Mouse (Mus musculus) frontal cortex, postnatal 10 days (tissue): Measurements from ENCODE around the gene Thap11.

Source experiments
- DNase-seq, 2 experiments: peaks; one replicate each; pipeline ENCODE4 v3.0.0; 2022; ENCODE audit warnings: low spot score in 2 of 2, mixed read lengths in 1 of 2

Thap11 gene

DNA sequence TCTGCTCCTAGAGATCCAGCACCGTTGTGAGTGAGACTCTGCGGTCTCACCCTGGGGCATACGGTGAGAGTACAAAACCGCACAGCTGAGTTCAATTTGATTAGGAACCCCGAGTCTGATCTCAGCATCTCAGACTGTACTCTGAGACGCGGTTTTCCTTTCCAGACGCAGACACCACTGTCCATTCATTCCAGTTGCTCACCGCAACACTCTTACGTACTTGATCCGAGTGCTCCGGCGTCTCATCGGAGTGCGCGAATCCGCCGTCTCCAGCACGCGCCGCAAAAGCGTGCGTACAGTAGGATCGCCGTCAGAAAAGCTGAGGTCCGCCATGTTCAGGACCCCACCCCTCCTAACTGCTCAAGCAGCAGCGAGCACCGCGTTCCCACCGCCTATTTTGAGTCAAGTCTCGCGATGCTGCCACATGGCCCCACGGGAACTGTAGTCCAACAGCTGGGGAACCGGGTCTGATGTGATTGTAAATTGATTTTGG, 3.2 kb upstream of the Thap11 start:
- peak; percentile 87 to 89 for DNase-seq

DNA sequence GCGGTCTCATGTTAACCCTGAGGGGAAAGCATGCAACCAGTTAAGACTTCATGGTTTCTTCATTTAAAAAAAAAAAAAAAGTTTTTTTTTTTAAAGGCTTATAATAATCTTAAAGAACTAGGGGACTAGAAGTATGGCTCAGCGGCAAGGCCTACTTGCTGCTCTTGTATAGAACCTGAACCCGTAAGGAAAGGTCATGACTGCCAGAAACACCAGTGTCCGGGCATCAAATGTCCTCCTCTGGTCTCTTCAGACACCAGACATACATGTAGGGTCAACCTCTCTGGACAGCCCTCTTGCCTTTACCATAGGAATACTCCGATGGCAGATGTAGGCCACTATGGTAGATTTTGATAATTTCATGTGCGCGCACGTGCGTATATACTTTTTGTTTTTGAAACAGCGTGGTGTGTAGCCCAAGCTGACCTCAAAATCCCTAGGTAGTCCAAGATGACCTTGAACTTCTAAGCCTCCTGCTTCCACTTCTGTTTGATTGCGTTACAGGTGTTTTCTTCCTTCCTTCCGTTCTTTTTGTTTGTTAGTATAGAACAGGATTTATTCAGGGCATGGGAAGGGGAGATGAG, 2.7 kb upstream of the Thap11 start:
- DNase-seq = no peak

DNA sequence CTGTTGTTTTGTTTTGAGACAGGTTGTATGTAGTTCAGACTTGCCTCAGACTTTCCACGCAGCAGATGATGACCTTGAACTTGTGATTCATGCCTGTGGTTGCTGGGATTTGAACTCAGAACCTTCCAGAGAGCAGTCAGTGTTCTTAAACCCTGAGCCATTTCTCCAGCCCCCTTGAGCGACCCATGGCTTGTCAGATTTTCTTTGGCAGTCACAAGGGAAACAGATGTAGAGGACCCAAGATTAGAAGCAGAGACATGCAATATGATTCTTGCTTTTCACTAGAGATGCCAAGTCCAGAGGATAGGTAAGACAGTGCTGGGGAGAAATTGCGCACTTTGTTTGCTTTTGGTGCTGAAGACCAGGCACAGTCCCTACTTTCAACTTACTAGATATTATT, 1.8 kb upstream of the Thap11 start, which contains the start of gene Cenpt:
Cenpt (minus strand) TSS at position 101 of the 400 bp plus-strand sequence.
- no peak for DNase-seq

DNA sequence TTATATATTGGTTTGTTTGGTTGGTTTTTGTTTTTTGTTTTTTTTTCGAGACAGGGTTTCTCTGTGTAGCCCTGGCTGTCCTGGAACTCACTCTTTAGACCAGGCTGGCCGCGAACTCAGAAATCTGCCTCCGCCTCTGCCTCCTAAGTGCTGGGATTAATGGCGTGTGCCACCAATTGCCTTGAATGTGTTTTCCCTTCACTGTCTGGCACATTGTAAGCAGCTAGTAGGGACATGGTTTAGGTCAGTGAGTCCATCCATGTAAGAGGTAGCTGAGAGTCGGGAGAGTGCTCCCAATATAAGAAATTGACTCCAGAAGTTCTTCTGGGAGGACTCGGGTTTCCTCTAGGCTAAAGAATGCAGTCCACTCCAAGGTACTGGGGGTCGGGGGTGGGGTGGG, 629 bp upstream of the Thap11 start:
- DNase-seq = no peak

DNA sequence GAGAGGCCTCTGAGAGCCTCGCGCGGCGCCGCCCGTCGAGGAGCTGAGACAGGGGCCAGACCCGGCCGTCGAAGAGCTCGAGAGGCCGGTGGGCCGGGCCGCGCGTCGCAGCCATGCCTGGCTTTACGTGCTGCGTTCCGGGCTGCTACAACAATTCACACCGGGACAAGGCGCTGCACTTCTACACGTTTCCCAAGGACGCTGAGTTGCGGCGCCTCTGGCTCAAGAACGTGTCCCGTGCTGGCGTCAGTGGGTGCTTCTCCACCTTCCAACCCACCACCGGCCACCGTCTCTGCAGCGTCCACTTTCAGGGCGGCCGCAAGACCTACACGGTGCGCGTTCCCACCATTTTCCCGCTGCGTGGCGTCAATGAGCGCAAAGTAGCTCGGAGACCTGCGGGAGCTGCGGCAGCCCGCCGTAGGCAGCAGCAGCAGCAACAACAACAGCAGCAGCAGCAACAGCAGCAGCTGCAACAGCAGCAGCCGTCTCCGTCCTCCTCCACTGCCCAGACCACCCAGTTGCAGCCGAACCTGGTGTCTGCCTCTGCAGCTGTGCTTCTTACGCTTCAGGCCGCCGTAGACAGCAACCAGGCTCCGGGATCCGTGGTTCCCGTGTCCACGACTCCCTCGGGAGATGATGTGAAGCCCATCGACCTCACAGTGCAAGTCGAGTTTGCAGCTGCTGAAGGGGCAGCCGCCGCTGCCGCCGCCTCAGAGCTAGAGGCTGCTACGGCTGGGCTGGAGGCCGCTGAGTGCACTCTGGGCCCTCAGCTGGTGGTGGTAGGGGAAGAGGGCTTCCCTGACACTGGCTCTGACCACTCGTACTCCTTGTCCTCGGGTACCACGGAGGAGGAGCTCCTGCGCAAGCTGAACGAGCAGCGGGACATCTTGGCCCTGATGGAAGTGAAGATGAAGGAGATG, 576 bp downstream of the Thap11 start:
- peak in 1 of 2 experiments; percentile 67 for DNase-seq

DNA sequence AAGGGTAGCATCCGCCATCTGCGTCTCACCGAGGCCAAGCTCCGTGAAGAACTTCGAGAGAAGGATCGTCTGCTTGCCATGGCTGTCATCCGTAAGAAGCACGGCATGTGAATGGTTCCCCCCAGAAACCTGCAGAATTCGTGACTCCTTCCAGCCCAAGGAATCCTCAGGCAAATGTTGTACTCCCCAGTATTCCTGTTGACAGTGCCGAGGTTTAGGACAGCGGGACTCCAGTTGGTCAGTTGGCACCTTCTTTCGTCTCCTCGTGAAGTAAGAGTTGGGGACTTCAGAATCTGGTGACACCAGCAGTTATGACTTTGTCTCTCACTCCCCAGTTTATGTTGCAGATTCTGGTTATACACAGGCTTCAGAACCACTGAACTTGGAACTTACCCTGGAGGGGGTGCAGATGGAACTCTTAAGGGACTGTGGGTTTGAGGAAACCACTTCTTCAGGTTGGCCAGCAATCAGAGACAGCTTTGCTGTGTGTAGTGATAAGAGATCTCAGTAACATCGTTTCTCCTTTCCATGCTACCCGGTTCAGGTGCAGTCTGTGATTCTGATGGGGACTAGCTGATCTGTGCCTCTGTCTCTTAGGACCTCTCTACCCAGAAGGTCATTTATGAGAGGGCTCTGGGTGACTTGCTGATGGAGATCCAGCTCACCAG, 1.4 kb downstream of the Thap11 start:
- DNase-seq = no peak

DNA sequence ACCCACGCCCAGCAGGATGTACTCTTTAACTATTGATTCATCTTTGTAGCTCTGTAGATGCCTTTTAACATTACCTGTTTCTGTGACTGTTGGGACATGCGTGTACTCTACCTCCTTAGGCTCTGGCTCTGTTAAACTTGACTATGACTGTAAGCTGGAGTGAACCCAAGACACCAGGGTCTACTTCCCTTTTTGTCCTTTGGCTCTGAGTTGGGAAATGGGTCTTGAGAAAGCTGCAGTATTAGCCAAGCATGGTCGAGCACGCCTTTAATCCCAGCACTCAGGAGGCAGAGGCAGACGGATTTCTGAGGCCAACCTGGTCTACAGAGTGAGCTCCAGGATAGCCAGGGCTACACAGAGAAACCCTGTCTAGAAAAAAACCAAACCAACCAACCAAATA, 3.6 kb downstream of the Thap11 start:
- no peak for DNase-seq

DNA sequence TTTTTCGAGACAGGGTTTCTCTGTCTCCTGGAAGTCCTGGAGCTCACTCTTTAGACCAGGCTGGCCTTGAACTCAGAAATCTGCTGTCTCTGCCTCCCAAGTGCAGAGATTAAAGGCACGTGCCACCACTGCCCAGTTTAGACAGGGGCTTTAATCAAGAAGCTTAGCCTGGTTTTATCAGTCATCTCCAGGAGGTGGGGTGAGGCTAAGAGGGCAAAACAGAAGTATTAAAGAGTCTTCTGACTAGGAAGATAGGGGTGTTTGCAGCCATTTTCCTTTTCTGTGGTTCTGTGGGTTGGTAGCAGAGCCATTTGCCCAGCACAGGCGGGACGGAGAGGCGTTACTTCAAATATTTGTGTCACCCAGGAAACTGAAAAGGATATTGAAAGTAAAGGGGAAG, 4.4 kb downstream of the Thap11 start:
- no peak for DNase-seq

DNA sequence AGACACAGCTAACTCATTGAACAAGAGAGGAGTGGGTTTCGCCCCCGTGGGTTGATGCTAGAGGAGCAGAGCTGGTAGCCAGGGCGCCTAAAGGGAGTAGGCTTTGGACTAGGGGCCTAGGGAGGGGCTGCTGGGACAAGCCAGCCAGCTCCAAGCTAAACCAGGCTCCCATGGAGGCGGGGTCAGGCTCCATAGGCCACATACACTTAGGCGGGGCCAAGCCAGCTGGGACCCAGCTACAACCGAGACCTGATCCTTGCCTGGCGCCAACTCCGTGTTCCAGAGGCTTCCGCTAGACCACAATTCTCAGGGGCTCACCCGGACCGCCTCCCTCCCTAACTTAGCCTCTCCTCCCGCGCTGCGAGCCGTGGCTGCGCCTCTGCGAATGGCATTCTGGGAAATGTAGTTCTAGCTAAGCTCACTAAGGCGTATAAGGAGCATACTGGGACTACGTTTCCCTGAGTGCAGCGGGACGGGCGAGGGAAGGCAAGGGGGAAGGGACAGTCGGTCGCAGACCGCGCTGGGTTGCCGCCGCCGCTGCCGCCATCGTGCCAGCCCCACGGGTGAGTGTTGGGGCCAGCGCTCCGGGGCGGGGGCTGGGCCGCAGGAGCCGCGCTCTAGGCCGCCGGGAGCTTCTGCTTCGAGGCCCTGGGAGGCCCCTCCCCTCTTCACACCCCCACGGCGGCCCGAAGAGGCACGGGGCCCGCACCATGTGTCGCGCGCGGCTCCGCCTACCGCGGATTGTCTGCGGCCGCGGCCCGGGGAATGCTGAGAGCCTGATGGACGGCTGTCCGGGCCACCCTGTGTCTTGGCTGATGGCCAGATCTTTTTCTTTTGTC, 5.4 kb downstream of the Thap11 start, which contains the start of gene Nutf2:
Nutf2 (plus strand) TSS at position 438 of the 839 bp plus-strand sequence.
- peak; percentile 91 to 94 for DNase-seq

DNA sequence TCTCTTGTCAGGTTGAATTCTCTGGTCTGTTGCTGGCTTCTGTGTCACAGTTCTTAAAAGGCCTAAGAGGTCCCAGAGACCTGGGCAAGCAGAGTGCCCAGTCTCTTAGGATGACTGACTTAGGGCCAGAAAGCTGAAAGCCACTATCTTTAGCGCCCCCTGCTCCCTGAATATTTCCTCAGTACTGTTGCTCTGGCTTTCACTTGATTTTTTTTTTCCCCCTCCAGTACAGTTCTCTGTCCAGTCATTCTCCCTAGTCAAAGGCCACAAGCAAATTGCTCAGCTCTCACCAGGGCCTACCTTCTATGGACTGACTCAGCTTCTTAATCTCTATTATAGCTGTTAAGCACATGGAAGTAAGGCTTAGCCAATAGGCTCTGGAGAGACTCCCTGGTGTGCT, 7.0 kb downstream of the Thap11 start:
- peak in 1 of 2 experiments; percentile 20 for DNase-seq

DNA sequence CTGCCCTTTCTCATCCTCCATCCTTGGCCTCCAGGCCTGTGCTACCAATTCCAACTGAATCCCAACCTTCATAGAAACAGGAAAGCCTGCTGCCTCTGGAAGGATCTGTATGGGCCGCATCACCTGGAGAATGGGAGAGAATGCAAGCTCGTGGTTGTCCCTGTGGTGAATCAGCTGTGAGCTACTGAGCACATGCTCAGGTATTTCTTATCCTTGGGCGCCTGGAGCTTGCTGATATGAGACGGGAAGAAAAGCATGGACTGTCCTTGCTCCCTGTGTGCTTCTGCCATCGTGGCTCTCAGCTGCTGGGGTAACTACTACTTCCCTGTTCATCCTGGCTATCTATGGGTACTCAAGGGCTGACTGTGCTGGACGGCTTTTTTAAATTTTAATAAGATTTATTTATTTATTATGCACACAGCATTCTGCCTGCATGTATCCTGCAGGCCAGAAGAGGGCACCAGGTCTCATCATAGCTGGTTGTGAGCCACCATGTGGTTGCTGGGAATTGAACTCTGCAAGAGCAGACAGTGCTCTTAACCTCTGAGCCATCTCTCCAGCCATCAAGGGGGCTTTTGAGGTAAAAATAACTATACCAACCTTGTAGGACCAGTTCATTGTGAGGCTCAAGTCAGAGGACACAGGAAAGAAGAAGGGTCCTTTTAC, 11.6 kb downstream of the Thap11 start:
- no peak for DNase-seq

DNA sequence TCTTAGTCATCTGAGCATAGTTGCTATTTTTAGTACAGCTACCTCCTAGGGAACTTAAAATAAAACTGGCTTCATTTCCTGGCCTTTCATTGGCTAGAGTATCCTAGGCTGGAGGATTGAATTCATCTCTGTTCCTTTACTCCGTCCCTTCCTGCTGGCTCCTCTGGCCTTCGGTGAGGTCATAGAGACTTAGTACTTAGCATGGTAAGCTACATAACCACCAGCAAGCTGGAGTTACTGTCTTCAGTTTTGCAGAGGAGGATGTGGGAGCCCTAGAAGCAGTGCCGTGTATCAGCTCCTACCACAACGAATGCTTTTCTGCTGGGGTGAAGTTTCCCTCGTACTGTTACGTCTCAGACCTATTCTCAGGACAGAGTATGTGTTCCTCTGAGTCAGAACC, 19.4 kb downstream of the Thap11 start:
- no peak for DNase-seq

DNA sequence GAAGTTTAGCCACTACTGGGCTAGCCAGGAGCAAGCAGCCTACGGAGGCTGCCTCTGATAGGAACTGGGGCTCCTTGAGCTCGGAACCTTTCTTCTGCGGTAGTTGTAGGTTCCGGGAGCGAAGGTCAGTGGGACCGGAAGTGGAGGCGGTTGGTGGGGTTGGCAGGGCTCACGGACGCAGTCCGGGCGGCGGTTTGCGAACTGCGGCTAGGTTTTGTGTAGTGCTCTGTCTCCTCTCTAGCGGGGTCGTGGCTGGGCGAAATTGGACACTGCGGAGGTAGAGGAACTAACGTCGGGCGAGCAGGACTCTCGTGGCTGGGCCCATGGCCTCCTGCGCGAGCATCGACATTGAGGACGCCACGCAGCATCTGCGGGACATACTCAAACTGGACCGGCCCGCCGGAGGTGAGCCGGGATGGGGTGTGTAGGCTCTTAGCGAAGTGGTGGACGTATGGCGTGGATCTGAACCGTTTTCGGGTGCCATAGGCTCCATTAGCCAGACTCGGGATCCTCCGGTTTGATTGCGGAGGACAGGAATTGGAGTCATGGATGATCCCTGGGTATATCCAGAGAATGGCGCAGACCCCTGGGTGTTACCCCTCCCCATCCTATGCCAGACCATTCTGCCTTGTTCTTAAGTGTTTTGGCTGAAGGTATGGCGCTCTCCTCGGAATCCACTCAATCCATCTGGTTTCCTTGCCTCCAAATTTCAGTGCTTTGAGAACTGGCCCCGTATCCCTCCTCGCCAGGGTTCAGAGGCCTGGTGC, 26.0 kb downstream of the Thap11 start, which contains the start of gene Edc4:
Edc4 (plus strand) TSS at position 128 of the 767 bp plus-strand sequence.
- peak; percentile 72 to 85 for DNase-seq

DNA sequence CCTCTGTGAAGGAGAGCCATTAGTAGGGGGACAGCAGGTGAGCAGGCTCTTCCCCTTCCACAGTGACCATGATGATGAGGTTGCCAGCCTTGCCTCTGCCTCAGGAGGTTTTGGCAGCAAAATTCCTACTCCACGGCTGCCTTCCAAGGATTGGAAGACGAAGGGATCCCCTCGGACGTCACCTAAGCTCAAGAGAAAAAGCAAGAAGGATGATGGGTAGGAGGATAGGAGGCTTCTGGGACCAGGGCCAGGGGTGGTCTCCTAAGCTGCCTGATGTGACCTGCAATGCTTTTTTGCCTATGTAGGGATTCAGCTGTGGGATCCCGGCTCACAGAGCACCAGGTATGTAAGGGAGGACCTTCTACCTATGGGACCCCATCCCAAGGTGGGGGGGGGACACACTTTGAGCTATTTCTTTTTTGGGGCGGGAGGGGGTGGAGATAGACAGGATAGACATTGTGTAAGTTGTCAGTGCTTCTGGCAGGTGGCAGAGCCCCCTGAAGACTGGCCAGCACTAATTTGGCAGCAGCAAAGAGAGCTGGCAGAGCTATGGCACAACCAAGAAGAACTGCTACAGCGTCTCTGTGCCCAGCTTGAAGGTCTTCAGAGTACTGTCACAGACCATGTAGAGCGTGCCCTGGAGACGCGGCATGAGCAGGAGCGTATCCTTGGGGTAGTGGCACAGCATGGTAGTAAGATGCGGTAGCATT, 35.0 kb downstream of the Thap11 start:
- no peak for DNase-seq

DNA sequence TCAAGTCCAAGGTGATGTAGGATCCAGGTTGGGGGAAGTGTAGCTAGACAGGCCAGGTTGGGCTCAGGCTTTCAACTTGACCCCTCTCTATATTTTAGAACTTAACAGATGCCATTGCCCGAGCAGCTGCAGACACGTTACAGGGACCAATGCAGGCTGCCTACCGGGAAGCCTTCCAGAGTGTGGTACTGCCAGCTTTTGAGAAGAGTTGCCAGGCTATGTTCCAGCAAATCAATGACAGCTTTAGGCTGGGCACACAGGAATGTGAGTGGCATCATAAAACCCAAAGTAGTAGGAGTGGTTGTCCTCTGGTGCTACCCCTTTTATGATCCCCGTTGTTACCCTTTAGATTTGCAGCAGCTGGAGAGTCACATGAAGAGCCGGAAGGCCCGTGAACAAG, 35.9 kb downstream of the Thap11 start:
- no peak for DNase-seq

DNA sequence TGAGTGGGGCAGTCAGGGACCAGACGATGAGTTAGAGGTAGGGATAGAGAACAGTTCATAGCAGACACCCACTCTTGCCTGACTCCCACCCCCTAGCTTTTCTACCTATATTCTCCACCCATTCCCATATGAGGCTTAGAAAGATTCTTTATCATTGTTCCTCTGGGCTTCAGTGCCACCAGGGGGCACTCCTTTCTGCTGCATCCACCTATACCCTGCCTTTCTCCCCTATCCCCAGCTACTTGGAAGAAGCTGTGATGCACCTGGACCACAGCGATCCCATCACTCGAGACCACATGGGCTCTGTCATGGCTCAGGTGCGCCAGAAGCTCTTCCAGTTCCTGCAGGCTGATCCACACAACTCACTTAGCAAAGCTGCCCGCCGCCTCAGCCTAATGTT, 37.5 kb downstream of the Thap11 start:
- DNase-seq = peak in 1 of 2 experiments; percentile 36

DNA sequence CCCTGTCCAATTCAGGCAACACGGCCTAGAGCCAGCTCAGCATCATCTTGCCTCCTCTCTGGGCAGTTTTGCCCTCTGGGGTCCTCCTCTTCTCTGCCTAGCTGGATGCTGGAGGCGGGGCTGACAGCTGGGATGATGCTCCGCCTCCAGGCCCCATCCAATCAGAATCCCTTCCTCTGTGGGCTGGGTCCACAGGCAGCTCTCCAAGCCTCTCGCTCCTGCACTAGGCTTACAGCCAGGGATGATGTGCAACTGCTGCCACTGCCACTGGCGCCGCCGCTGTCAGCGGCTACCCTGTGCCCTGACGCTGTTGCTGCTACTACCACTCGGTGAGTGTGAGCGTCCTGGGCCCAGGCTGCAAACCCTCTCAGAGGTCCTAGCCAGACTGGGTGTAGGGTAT, 38.4 kb downstream of the Thap11 start, which contains the start of gene Nrn1l:
Nrn1l (plus strand) TSS at position 229 of the 400 bp plus-strand sequence.
- peak; percentile 72 to 78 for DNase-seq

DNA sequence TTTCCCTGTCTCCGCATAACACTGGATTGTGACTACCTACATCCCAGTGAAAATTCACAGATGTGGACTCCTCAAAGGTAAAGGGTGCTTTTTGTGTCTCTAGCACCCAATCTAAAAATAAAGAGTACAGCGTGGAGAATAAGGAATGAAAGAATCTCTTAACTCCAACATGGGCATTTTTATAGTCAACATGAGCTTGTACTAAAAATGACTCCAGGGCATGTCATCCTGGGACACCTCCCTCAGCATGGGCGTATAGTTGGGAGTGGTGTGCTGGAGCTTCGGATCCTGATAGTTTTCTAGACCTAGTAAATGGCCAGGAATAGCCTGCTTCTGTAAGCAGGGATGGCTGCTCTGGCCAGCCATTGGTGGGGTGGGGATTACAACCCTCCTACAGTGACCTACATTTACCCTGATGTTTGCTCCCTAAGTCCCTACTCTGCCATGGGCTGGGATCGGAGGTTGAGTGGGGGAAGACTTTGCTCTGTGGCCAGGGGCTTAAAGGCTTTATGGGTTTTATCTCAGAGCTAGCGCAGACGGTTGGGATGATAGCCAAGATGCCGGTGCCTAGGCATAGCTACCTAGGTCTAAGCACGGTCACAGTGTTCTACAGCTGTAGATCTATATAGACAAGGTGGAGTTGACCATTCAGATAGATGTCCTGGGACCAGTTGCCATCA, 43.0 kb downstream of the Thap11 start:
- no peak for DNase-seq
